Mouse (Mus musculus): ENCODE measurements around the gene Rbm26. TPM values are rescaled to one million over a fixed set of nuclear protein-coding genes. Genes with fewer than 3 reads are reported as not detected.

The Rbm26 gene
- polyA plus RNA-seq, 1 experiment from 2014 or later, result 40.6 TPM

Other genes starting within 250 kb of the Rbm26 start
- gene Ndfip2, start 81.2 kb upstream of the Rbm26 start, polyA plus RNA-seq (2016; fragmentation: Nextera tagmentation; extraction: Ambion mirVana), result 93.7 and 99.9 TPM in 2 replicates